8 mouse cellular contexts compared by ENCODE assay signal in the genomic region with DNA sequence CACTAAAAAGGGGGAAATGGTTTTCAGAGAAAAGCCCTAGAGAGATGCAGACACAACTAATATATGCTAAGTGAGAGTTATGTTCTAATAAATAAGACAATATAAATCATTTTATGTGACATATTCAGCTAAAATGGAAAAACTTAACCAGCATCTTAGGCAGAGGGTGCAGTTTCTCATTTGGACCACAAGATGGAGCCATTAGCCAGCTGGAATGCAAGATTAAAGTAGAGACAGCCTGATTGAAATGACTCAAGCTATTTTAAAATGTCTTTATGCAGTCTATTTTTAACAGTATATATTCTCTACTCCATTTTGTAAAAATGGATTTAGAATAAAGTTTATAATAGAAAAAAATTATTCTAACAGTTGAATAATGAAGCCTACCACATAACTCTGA. TPM values are rescaled to one million over a fixed set of nuclear protein-coding genes. Genes with fewer than 3 reads are reported as not detected.
A peak's percentile ranks its signal among the peaks of the same experiment; 100 is the strongest.
DNase-seq lines count a peak whose midpoint lies in the region; ATAC-seq lines count a peak whose summit lies in the region.

No protein-coding gene starts in this region.

- no peak overlapping the region for H3K9ac ChIP-seq in midbrain, embryonic 11.5 days (ENCODE audit: low read length)
- no peak overlapping the region for H3K9ac ChIP-seq in midbrain, embryonic 16.5 days (ENCODE audit: low read depth, low read length)

- no peaks in the 10 kb centered on the region for H3K27me3 ChIP-seq in midbrain, embryonic 11.5 days (ENCODE audit: control insufficient read depth, insufficient read depth, low read length)
- H3K27me3 ChIP-seq in midbrain, embryonic 16.5 days (ENCODE audit: control insufficient read depth, insufficient read depth, low read depth, low read length) = no peaks in the 10 kb centered on the region

- no peaks in the 10 kb centered on the region for H3K36me3 ChIP-seq in midbrain, embryonic 11.5 days (ENCODE audit: control insufficient read depth, insufficient read depth, low read length)
- H3K36me3 ChIP-seq in midbrain, embryonic 16.5 days (ENCODE audit: control insufficient read depth, insufficient read depth, low read length) = no peaks in the 10 kb centered on the region

- ATAC-seq in midbrain, embryonic 11.5 days (ENCODE audit: low FRiP score) = no peak
- ATAC-seq in midbrain, embryonic 16.5 days = no peak

- H3K4me3 ChIP-seq in midbrain, embryonic 11.5 days (ENCODE audit: low read depth, low read length) = no peak overlapping the region
- H3K4me3 ChIP-seq in midbrain, embryonic 16.5 days (ENCODE audit: low read depth, low read length) = no peak overlapping the region

- peak; percentile 44 for DNase-seq in embryo, embryonic 10 days (ENCODE audit: low spot score)
- DNase-seq in embryo, embryonic 9.5 days (ENCODE audit: extremely low spot score) = no peak
- DNase-seq in midbrain, embryonic 11.5 days (ENCODE audit: low spot score, missing footprints) = peak; percentile 84
- DNase-seq in brain, adult 2 months (ENCODE audit: low read depth, low spot score) = peak; percentile 42
- DNase-seq in naive thymus-derived CD4-positive, alpha-beta T cell, adult 2 months (ENCODE audit: low read depth) = peak; percentile 61
- no peak for DNase-seq in layer of hippocampus, postnatal 25 days (ENCODE audit: extremely low spot score in 1 of 2, low spot score in 1 of 2)
- DNase-seq in urinary bladder, adult 2 months (ENCODE audit: low spot score) = no peak

- no peak overlapping the region for H3K4me2 ChIP-seq in midbrain, embryonic 11.5 days
- H3K4me2 ChIP-seq in midbrain, embryonic 16.5 days (ENCODE audit: low read length) = no peak overlapping the region

- H3K9me3 ChIP-seq in midbrain, embryonic 11.5 days (ENCODE audit: control insufficient read depth, low read length) = no peaks in the 10 kb centered on the region
- no peaks in the 10 kb centered on the region for H3K9me3 ChIP-seq in midbrain, embryonic 16.5 days (replicated peaks; ENCODE audit: control insufficient read depth, low read length, poor library complexity, severe bottlenecking)

- H3K4me1 ChIP-seq in midbrain, embryonic 11.5 days (ENCODE audit: control insufficient read depth, insufficient read depth, low read length) = no peaks in the 10 kb centered on the region
- H3K4me1 ChIP-seq in midbrain, embryonic 16.5 days (ENCODE audit: control insufficient read depth, insufficient read depth, low read length) = peaks cover 3% of the 10 kb centered on the region

- no peak overlapping the region for H3K27ac ChIP-seq in midbrain, embryonic 11.5 days (ENCODE audit: low read depth, low read length)
- H3K27ac ChIP-seq in midbrain, embryonic 16.5 days (ENCODE audit: low read length) = no peak overlapping the region

RNA-seq across cellular contexts. Expression of a gene that starts 6.6 kb away (rescaled TPM):
- 82.4 and 87.1 TPM in 2 replicates for polyA plus RNA-seq in midbrain, embryonic 11.5 days (2014; fragmentation: Nextera tagmentation; extraction: Ambion mirVana)
- 68.5 TPM in 2 replicates for polyA plus RNA-seq in midbrain, embryonic 16.5 days (2015; fragmentation: Nextera tagmentation; extraction: Ambion mirVana)
- 10 to 100 TPM; 21.2 to 22.1 TPM for total RNA-seq in layer of hippocampus, postnatal 25 days (2021)
- 27.1 and 29.1 TPM in 2 replicates for polyA plus RNA-seq in urinary bladder, adult 2 months (2012; rRNA removed)

RNA-seq across cellular contexts. Expression of a gene that starts 6.7 kb away (rescaled TPM):
- polyA plus RNA-seq in midbrain, embryonic 11.5 days (2014; fragmentation: Nextera tagmentation; extraction: Ambion mirVana) = 22.8 and 23.0 TPM in 2 replicates
- polyA plus RNA-seq in midbrain, embryonic 16.5 days (2015; fragmentation: Nextera tagmentation; extraction: Ambion mirVana) = 32.0 and 33.6 TPM in 2 replicates
- total RNA-seq in layer of hippocampus, postnatal 25 days (2021) = 10 to 100 TPM; 16.9 to 18.4 TPM
- polyA plus RNA-seq in urinary bladder, adult 2 months (2012; rRNA removed) = 6.2 and 6.4 TPM in 2 replicates

Comparison
In these comparisons a context has a peak if more than half of its experiments do, and no peak if none do; other contexts are left out.
1. DNase-seq: peak in embryo, embryonic 10 days (single experiment), midbrain, embryonic 11.5 days (single experiment), brain, adult 2 months (single experiment) and naive thymus-derived CD4-positive, alpha-beta T cell, adult 2 months (single experiment); none in embryo, embryonic 9.5 days (single experiment), layer of hippocampus, postnatal 25 days (0 of 2) and urinary bladder, adult 2 months (single experiment).